Mouse (Mus musculus): ENCODE data around the gene Sh2d6.
"Not testable (repeated sequence)": the region's sequence is repeated elsewhere in the genome, so short reads cannot be mapped to it uniquely, and the experiment has no call there.

Sh2d6 gene

DNA sequence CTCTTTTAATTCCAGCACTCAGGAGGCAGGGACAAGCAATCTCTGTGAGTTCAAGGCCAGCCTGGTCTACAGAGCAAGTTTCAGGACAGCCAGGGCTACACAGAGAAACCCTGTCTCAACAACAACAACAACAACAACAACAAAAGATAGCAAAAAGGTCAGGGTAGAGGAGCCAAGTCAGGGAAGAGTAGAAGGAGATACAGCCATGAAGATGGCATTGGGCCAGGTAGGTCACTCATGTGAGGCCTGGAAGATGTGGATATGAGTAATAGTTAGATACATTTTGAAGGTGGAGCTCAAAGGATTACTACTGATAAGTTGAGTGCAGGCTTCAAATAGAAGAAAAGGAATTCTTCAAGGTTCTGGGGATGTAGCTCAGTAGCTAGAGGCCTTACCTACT, 18.2 kb downstream of the Sh2d6 start:
- no peak for DNase-seq (ENCODE audit: low read depth, low spot score)

DNA sequence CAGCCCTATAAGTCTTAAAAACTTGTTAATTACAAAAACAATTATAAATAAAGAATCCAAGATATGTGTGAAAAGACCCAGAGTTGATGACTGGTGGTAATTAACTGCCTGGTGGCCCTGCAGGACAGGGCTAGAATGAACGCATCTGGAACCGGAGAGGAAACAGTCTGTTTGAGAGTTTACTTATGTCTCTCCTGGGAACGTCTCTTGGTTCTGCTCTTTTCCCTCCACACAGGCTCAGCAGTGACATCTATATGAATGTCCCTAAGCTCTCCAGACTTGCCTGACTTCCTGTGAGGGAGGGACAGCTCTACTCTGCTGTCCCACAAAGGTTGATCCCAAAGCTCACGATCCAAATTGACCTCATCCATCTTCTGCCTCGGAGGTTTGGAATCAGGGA, 22.6 kb downstream of the Sh2d6 start:
- no peak for DNase-seq (ENCODE audit: low read depth, low spot score)

DNA sequence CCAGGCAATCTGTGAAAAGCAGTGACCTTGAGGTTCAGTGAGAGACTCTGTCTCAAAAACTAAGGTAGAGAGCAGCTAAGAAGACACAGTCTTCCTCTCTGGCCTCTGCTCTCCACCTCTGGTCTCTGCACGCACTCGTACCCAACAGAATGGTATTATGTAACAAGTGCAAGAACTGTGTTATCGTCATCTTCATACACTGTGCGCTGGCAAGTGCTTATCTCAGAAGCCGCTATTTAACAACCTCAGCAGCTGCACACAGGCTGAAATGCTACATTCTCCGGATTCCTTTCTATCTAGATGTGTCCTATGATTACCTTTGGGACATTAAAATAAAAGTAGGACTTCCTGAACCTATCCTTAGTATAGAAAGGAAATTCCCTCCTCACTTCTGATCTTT, 28.6 kb downstream of the Sh2d6 start:
- DNase-seq (ENCODE audit: low read depth, low spot score) = no peak

DNA sequence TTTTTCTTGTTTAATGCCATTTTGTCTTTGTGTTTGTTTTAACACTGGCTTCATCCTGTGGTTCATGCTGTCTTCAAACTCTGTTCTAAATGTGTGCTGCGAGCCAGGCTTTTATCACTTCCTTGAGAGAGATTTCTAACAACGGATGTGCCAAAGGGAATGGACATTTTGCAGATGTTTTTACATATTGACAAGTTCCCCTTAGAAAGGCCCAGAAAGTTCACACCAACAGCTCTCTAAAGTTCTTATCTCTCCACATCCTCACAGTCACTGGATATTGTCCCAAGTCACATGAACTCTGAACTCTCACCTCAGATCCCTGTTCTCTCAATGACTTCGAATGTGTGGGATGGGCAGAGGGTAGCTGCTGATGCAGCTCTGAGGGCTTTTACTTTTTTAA, 30.4 kb downstream of the Sh2d6 start:
- DNase-seq (ENCODE audit: low read depth, low spot score) = no peak

DNA sequence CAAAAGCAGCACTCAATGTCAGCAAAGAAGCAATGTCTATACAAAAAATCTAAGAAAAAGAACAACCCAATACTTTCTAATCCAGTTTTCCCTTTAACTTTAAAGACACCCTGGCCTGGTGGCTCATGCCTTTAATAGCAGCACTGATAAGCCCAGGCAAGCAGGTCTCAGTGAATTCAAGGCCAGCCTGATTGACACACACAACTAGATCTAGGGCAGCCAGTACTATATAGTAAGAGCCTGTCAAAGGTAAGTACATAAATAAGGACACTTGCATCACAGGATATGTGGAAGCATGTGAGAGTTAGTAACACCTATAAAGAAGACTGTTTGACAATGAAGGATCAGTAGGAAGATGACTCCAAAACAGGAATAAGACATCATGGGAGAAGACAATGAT, 32.0 kb downstream of the Sh2d6 start:
- DNase-seq (ENCODE audit: low read depth, low spot score) = no peak

DNA sequence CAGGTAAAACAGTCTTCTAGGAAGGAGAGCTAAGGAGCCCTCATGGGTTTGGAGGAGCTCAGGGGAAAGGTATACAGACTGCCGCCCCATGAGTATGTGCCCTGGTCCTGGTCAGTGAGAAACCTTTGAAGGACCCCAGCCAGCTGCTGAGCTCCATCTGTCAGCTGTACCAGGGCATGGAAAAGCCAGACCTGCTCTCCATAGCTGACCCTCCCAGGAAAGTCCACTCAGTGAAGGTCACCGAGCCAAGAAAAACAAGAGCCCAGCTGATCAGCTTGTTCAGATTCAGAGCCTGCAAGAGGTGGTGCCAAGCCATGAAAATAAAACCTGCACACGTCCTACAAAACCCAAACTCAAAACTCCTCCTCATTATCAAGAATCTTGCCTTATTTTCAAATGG, 32.7 kb downstream of the Sh2d6 start:
- no peak for DNase-seq (ENCODE audit: low read depth, low spot score)

DNA sequence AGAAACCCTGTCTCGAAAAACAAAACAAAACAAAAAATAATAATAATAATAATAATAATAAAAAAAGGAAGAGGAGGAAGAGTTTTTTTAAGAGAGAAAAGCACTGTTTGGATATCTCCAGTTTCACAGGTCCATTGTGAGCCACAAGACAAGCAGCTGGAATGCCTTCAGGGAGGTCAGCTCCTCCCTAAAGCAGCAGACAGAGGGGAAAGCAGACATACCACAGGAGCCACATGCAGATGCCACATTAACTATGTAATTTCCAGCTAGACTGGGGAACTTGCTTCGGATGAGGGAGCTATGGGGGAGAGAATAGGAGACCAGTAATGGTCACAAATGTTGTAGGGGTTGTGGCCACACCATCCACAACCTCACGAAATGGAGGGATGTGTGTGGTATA, 34.2 kb downstream of the Sh2d6 start:
- no peak for DNase-seq (ENCODE audit: low read depth, low spot score)

DNA sequence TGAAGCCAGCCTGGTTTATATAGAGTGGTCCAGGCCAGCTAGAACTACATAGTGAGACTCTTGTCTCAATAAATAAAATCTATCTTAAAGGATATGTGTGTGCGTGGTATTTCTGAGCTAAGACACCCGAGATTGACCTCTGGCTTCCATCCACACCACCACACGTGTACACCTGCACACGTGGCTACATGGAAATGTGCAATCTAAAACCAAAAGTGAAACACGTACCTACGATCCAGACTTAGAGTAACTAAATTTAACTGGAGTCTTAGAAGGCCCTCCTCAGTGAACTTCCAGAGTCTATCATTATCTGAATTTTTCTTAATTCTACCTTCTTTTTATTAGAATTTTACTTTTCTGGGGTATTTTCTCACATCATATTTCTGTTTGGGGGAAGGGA, 35.2 kb downstream of the Sh2d6 start:
- DNase-seq (ENCODE audit: low read depth, low spot score) = peak; percentile 30

DNA sequence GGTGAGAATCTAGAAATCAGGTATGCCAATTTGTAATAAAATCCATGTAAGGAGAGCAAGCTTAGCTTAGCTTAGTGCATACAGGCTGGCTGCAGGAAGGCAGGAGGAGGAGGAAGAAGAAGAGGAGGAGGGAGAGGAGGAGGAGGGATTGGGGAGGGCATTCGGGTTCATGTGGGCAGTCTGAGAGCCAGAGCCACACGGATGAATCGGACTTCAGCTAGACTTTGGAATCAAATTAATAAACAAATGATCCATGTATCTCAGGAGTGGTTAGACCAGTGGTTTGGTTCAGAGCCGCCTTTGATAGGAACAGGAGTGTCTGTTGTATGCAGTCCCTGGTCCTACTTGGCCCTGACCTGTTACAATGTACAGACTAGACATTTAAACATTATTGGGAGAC, 36.6 kb downstream of the Sh2d6 start:
- no peak for DNase-seq (ENCODE audit: low read depth, low spot score)

DNA sequence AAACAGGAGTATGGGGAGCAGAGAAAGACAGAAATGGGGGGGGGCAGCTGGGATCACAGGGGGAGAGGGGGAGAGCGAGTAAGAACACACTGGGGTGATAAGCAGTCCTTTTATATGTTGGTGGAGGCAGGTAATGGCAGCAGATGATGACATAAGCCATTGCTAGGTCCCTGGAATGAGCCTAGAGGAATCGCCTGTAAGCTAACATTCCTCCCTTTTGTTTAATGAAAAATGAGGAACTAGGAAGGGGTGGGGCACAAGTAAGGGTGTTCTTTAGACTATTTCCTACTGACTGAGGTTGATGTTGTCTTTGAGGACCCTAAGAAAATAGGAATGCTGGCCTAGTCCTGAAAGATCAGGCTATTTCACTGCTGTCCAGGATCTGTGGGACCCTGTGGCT, 39.4 kb downstream of the Sh2d6 start:
- DNase-seq (ENCODE audit: low read depth, low spot score) = no peak

DNA sequence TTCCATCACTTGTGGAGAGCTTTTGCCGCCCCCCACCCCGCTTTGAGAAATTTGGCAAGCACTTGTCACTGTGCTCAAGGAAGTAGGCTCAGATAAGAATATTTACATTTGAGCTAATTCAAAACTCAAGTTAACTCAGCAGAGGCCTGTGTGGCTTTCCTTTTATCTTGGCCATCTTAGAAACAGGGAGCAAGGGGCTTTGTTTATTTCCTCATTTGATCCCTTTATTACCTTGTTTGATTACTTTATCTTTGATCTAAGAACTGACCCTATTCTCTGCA, 41.1 kb downstream of the Sh2d6 start:
- DNase-seq (ENCODE audit: low read depth, low spot score) = no peak

DNA sequence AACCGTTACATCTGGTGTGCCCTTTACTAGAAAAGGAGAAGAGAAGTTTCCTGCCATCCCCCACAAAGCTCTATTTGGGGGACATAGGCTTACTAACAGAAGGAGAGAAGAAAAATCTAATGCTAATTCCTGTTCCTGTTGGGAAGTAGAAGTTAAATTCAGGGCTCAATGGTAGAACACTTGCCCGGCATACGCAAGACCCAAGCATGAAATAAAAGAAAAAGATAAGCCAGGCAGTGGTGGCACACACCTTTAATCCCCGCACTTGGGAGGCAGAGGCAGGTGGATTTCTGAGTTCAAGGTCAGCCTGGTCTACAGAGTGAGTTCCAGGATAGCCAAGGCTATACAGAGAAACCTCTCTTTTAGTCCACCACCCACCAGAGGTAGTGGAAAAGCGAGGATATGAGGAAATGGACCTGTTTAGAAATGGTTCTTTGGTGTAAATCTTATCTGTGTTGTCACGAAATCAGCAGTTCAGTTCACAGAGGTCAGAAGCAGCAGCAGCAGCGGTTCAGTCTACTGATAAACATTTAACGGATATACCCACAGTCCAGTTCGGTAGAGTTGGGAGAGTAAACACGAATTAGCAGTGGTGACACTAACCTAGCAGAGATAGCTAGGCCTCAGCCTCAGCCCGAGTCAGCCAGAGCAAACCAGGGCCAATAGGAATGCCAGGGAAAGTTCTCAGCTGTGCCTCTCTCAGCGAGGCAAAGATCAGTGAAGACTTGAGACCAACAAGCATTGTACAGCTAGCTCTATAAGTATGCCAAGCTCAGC, 41.7 kb downstream of the Sh2d6 start:
- no peak for DNase-seq (ENCODE audit: low read depth, low spot score)

DNA sequence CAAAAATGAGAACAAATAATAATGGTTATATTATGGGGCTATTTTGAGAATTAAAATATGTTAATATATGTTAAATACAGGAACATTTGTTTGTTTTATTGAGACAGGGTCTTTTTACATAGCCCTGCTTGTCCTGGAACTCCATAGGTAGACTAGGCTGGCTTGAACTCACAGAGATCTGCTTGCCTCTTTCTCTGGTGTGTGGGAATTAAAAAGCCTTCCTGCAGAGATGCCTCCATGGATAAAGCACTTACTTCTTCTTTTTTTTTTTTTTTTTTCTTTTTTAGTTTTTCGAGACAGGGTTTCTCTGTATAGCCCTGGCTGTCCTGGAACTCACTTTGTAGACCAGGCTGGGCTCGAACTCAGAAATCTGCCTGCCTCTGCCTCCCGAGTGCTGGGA, 42.8 kb downstream of the Sh2d6 start:
- DNase-seq (ENCODE audit: low read depth, low spot score) = not testable (repeated sequence)

DNA sequence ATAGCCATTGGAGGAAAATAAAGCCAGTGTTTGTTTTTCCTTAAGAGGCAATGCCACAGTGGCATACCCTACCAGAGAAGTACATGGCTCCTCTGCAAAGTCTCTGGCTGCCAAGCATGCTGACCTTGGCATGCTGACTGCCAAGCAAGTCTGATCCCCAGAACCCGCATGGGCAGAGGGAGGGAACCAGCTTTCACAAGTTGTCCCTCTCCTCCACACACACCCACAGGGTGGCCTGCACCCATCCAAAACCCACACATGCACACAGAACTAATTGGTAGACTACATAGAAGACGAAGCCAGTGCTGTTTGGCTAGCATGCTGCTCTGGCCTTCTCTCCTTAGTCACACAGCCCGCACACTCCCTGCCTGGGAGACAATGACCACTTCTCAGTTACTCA, 43.9 kb downstream of the Sh2d6 start:
- no peak for DNase-seq (ENCODE audit: low read depth, low spot score)

DNA sequence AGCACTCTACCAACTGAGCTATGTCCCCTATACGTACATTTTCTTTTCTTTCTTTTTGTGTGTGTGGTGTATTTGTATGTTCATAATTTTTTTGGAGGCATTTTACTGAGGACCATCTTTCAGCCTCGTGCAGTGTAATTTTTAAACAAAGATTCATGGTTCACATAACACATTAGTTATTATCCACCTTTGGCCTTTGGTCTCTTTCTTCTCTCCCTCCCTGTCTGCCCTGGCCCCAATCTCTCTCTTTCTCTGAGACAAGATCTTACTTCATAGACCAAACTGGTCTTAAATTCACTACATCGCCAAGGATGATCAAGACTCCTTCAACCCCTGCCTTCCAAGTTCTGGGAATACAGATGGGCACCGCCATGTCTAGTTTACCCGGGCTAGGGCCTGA, 44.7 kb downstream of the Sh2d6 start:
- DNase-seq (ENCODE audit: low read depth, low spot score) = no peak

DNA sequence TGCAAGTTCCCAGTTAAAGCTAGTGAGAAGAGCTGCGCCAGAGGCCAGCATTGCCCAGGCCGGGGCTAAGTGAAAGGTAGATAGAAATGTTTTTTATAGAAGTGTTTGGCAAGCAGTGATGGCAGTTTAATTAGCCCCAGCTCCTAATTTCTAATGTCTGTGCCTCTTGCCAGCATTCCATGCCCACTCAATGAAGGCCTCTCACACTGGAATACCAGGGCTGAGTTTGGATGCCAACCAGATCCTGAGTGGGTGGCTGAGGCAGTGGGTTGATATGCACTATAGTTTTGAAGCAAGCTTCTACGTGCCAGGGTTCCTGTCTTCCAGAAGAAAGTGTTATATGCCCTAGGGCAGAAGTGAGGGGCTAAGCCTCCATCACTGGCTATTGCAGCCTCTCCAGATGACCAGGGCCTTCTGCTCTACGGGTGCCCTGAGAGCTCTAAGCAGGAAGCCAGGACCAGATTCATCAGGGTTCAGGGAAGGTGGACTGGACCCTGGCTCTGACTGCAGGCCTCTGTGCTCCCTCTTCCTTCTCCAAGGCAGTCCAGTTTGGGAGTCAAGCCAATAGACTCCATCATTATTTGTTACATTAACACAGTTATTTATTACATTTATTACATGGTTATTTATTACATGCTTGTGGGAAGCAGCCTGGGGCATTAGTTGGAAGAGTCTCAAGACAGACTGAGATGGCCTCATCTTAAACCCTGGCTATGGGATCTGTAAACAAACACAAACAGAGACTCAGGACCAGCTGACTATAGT, 46.1 kb downstream of the Sh2d6 start:
- no peak for DNase-seq (ENCODE audit: low read depth, low spot score)

DNA sequence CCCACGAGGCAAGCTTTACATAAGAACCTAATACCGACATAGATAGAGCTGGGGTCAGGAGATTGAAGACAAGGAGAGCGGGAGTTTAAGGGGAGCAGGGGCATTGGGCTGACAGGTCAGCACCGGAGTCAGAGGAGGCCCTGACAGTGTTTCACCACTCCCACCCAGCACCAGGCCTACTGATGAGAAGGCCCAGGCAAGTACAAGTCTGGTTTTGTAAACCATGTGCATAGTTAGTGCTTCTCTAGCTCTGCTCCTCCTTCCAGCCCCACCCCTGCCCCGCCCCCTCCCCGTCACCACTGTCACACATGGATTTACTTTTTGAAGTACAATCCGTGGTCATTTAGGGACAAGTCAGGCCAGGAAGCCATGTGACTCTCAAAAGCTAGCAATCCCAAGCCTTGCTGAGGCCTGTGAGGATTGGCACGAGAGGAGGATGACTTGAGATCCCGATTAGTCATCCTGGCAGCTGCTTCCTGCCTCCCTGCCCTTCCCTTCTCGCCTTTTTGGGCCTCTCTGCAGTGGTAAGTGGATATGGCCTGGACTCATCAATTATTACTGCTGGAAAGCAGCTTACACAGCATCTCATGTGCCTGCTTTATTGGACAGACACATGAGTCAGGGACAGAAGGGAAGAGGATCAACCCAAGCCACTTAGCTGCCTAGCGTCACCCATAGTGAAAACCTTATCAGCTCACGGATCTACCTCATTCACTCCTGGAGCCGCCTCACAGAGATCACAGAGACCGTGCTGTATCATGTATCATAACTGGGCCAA, 48.1 kb downstream of the Sh2d6 start:
- peak; percentile 14 for DNase-seq (ENCODE audit: low read depth, low spot score)

DNA sequence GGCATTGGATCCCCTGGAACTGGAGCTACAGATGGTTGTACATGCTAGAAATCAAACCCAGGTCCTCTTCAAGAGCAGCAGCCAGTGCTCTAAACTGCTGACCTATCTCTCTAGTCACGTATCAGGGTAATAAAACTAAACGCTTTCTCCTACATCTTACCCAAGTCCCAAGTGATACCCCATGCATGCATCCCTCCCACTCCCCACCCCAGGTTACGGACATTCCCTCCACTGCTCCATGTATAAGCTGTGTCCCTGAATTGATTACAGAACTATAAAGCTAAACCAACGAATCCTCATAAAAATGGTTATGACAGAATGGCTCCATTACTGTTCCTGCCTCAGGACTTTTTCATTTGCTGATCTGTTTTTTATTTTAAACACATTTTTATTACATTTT, 55.3 kb downstream of the Sh2d6 start:
- DNase-seq (ENCODE audit: low read depth, low spot score) = no peak

DNA sequence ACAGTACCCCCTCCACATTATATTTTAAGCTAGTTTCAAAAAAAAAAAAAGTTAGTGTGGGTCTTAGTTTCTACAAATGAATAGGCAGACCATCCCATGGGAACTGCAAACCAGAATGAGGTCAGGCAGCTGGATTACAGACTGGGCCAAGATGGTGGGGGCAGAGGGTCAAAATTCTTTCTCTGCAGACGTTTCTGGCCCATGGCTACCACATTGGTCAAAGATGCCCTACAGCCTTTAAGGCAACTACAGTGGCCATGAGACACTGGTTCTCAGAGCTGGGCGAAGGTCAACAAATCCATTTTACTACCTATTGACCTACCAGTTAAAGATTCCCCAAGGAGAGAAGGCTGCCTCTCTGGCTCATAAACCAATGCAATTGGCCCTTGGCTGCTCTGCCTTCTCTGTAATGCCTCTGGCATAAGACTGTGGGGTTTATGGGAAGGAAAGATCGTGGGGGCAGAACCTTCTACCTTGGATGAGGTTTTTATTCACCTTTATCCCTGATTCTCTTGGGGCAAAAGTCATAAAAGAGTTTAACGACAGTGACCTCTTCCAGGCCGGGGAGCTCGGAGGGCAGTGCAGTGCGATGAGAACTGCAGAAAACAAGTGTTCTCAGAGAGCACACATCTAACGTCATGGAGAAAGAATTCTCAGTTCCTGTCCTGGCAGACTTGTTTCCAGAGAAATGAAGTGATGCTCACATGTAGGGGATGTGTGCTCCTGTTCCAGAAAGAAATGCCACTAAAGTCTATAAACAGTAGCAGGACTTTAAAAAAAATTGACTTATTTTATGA, 55.9 kb downstream of the Sh2d6 start:
- DNase-seq (ENCODE audit: low read depth, low spot score) = no peak
